Mouse (Mus musculus): ENCODE results near the gene Commd9. TPM values are rescaled to one million over a fixed set of nuclear protein-coding genes. Genes with fewer than 3 reads are reported as not detected.
A peak's percentile ranks its signal among the peaks of the same experiment; 100 is the strongest.

The Commd9 gene
- total RNA-seq (2021): 45.3 and 49.6 TPM in 2 replicates
- long read RNA-seq, transcript Commd9-201 (6 exons, 1,191 nt): major isoform, 44 of 53 reads
- long read RNA-seq, partial matches to known transcripts: 2 of 53 reads
- long read RNA-seq, other reads (novel, unspliced or antisense): 7 of 53 reads

DNA sequence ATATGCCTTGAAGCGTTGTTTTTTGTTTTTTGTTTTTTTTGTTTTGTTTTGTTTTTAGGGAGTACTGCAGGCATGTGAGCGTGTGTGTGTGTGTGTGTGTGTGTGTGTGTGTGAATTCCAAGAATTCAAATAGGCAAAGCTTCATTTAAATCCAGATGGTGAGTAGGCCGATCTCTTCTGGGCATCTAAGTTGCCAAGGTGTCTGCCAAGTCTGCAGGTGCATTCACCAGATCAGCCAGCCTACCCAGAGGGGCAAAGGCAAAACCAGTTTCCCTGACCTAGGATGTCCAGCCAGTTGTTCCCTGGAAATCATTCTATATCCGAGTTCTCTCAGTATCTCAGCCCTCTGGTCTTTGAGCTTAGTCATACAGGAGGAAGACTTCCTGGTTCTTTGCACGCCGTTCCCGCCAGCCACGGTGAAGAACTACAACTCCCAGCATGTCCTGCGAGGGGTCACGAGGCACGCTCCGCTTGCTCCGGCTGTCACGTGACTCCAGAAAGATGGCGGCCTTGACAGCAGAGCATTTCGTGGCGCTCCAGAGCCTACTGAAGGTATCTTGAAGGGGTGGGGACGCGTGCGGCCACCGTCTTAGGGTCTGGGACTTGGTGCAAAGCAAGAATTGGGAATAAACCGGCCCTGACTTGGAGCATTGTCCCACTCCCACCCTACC lies at the start of gene Commd9:
Gene Commd9, plus strand, starts transcription at position 480 of the 671 bp plus-strand sequence.
- peak; percentile 90 for DNase-seq

DNA sequence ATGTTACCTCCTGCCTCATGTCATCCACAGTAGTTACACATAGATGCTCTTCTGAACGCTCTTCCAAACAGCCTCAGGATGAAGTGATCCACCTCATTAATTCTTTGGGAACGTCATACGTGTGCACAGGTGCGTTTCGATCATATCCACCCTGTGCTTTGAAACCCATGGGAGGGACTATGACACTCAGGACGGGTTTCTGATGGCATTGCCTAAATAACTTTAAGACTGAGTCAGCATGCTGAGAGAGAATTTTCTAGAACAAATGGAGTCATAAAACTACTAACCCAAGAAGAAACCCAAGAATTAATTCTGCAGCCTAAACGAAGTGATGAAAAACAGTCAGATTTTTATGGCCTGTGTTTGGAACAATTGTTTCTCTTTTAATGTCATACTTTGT lies 43.3 kb upstream of the Commd9 start:
- no peak for DNase-seq

DNA sequence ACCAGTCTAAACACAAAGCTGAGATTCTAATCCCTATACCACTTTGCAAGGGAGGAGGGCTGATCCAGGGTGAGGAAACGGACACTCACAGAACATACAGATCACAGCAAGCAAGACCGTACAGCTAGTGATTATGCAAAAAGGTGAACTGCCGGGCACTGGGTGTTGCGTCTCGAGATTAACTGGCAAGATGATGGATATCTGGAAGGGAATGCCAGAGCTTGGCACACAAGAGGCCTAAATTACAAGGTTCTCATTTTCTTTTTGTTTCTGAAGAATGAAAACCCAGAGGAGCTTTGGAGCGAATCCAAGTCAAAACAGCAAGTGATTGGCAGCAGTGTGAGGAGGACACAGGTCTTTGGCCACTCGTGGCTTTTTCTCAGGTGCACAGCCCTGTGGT lies 31.3 kb upstream of the Commd9 start:
- no peak for DNase-seq

DNA sequence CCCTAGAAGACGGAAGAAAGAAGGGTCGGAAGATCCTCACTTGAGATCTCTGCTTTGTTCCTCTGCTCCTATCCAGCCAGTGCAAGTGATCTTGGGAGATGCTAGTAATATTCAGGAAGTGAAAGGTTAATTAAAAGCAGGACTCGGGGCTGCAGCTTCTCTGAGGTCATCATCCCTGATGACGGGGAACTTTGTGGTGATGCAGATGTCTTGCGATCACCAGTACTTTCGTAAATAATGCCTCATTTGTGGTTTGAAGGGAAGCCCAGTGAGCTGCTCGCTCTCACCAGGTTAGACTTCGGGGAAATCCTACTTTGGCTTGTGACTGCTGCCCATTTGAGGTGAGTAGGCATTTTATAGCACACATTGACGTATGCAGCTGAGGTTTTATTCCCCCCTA lies 29.9 kb upstream of the Commd9 start:
- DNase-seq: no peak

DNA sequence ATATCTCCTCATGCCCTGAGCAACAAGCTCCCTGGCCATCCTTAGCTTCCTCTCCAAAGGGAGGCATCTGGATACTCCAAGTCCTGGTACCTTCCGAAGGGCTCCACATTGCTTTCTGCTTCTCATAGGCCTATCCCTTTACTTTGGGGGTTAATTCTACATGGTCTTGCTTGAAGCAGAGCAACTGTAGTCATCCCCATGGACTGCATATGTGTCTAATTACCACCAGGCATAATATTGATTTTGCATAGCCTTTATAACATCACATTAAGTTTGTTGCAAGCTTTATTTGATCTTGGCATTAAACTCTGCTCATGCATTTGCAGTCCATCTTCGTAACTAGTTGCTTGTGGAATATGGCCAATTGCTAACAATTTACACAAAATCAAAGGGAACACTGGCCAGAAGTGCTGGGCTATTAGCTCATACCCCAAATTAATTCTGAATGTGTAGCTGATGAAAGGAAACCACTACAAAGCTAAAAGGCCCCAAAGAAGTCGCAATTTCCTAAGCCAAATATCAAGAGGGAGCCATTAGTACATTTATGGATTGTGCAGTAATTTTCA lies 25.0 kb upstream of the Commd9 start:
- DNase-seq: no peak

DNA sequence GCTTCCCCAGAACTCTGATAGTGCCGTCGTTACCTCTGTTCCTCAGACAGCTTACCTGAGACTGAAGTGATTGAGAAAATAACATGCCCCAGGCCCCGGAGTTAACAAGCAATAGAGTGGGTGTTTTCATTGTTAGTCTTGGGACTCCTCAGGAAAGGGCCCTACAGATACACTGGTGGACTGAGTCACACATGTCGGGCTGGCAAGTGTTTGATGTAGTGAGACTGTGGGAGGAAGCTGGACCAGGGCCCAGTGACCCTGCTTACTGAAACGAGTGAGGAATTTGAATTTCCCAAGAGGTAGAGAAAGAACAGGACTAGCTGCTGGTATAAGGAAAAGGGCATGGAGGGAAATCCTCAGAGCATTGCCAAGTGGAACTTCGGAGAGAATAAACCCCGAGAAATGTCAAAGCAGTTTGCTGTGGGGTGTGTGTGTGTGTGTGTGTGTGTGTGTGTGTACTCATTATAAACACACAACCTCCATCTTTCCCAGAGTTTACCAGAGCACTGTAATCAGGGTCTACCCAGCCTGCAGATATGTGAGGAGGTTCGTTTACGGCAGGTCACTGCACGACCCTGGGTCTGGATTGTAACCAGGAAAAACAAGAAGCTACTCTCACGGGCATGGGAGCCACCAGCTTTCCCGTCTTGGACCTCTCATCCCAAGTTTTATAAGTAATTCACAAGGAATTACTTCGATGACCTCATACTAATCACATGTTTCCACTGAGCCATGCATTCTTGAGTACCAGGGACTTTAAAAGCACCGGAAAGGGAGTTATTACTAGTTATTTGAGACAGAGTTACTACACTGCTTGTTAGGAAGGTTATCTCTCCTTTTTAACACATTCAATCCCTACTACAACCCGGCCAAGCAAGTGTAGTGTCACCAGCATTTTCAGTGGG lies 23.6 kb upstream of the Commd9 start:
- peak; percentile 74 for DNase-seq

DNA sequence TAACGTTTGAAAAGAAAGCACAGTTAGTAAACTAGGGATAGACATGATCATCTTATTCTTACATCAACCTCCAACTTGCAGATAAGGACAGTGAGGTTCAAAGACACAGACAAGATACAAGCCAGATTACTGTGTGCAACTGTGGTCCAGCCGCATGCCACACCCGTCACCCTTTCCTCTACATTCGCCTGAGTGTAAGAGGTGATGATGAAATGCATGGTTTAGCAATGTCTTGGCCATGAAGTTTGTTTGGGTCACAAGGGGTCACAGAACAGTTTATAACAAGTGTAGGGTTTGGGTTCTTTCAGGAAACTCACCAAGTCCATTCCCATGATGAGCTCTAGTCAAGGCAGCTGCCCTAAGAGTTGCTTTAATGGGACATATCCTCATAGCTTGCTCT lies 17.4 kb upstream of the Commd9 start:
- DNase-seq: no peak

DNA sequence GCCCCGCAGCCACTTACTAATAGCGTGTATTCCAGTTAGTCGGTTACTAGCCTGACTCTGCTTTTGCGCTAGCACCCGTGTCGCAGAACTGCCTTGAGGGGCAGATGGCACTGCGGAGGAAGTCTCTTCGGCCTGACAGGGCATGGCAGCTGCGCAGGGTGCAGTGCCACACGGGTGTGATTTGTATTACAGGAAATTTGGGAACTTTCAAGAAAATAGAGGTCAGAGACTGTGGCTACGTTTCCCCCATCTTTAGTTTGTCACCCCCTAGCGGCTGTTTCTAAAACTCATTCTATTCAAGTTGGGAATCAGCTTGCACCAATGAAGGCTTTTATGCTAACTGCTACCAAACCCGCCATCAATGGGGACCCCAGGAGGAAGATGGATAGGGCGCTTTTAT lies 14.9 kb upstream of the Commd9 start:
- DNase-seq: no peak

DNA sequence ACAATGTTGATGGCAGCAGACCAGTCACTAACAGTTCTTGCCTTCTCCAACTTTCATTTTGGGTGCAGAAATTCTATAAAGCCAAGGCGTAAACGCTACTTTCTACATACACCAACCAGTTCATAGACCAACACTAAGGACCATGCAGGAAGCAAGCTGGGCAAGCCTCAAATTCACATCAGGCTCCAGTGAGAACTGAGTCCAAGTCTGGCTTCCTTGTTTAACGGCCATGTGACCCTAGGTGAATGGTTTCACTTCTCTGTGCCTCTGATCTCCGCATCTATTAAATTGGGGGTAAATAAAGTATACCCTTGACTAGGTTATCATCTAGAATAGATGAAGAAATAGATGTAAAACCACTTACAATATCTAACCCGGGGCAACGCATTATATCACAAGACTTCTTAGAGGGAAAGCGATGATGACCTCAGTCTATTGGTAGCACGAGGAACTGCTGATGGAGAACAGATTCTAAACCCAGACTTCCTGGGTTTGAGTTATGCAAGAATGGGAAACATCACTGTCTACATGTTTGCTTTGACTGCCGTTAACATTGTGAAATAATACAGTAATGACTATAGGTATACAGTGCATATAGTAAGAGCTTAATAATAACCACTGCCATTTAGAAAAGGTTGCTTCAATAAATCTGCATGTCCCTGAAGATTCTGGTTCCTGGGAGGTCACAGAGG lies 4.4 kb upstream of the Commd9 start:
- no peak for DNase-seq

DNA sequence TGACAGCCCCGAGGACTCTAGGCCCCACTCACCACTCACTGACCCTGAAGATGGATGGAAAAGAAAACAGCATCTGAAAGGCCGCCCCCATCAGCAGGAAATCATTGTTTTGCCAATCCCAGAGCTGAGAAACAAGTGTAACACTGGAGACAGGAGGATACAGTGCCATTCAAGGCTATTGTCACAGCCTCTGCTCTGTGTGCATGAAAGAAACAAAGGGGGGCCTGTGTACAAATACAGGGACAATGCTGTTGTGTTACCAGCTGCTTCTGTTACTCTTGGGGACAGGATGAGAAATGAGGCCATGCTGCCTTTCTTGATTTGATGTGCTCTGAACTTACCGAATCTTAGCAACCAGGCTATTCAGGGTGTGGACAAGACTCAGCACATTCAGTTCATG lies 3.0 kb upstream of the Commd9 start, which contains the start of gene Prr5l:
Gene Prr5l, minus strand, starts transcription at position 30 of the 400 bp plus-strand sequence.
- DNase-seq: no peak

DNA sequence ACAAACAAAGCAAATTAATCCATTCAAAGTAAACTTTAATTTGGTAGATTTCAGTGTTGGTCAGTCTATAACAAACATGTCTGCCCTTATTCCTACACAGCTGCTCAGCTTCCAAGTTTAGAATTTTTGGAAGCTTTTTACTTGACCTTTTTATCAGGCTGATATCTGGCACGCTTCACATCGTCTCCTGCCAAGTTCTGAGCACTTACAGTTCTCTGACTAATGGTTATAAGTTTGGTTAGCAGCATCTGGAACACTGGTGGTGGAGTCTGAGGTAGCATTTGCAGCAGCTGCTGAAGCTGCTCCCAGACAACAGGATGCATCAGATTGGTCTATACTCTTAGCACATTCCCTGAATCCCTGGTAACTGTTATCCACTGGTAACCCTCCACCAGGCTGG lies 1.8 kb upstream of the Commd9 start:
- DNase-seq: peak; percentile 65

DNA sequence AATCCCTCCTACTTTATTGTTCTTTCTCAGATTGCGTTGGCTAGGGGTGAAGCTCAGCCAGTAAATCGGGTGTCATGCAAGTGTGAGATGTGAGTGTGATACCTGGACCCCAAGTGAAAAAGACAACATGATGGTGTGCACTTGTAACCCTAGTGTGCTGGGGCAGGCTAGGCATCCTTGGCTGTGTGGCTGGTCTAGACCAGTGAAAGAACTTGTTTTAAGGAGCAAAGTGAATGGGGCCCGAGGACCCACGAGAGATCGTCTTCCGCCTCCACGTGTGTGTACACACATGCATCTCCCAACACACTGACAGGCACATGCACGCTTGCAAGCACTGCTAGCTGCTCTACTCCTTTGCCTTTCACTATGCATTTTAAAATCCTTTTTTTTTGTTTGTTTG lies 2.8 kb downstream of the Commd9 start:
- no peak for DNase-seq

DNA sequence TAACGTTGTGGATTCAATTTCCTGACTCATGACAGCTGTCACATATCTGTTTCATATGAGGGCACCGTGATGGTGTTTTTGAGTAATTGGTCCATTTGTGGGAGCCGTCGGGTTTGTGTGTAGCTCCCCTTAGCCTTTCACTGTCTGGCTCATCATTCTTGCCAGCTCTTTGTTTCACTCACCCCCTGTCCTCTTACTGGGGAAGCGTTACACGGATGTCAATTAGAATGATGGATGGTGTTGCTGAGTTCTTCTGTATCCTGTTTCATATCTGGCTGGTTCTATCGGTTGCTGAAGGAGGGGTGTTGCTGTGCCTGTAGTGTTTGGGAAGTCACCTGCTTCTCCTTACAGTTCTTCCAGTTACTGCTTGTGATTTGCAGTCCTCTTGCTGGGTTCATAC lies 5.1 kb downstream of the Commd9 start:
- DNase-seq: no peak

DNA sequence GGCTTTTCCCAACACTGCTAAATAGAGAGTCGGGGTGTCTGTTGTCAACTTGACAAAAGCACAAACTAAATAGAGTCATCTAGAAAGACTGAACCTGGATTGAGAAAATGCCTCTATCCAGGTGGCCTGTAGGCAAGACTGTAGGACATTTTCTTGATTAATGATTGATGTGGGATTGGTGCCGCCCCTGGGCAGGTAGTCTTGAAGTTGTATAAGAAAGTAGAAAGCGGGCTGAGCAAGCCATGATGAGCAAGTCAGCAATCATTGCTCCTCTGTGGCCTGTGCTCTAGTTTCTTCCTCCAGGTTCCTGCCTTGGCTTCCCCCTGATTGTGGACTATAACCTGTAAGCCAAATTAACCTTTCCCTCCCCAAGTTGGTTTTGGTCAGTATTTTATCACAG lies 8.1 kb downstream of the Commd9 start:
- DNase-seq: no peak

DNA sequence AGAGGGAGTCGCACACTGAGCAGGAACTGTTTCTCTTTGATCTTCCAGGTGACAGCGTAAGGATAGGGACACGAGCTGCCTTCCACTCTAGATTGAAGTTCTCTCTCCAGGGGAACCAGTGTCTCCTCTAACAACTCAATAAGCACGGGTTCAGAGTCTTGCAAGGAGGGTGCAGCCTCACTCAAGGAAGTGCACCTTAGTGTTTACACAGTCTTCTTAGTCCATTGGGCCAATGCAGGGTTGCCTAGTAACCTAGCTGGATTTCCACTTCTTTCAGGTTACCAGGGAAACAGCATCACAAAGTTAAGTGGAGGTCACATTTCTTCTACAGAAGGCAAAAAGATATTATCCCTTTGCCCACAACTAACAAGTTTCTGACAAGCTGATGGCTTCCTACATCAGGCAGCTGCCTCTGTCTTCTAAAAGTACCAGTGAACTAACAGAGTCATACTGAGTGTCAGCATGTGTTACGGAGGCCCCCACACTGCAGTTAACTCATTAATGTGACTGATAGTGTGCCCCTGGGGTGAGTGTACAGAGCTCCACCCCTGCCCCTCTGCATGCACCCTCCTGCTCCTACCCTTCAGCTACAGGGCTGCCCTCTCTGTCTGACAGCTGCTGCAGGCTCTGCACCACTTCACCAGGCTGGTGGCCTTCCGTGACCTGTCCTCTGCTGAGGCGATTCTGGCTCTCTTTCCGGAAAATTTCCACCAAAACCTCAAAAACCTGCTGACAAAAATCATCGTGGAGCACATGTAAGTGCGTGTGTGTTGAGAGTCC lies 10.6 kb downstream of the Commd9 start:
- DNase-seq: no peak

DNA sequence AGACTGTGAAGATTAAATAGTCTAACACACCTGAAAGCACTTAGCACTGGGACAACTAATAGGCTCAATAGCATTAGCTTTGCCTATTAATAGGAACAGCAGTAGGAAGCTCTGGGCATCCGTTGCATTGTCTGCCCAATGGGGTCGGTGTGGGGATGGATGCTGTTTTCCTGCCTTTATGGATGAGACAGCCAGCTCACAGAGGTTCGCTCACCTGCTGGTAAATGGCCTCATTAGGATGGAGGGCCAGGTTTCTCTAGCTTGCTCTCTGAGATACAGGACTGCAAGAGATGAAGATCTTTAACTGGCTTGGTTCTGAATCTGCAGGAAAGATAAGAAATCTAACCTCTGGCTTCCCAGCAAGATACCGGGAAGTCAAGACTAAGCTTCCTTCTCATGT lies 16.1 kb downstream of the Commd9 start:
- DNase-seq: no peak

DNA sequence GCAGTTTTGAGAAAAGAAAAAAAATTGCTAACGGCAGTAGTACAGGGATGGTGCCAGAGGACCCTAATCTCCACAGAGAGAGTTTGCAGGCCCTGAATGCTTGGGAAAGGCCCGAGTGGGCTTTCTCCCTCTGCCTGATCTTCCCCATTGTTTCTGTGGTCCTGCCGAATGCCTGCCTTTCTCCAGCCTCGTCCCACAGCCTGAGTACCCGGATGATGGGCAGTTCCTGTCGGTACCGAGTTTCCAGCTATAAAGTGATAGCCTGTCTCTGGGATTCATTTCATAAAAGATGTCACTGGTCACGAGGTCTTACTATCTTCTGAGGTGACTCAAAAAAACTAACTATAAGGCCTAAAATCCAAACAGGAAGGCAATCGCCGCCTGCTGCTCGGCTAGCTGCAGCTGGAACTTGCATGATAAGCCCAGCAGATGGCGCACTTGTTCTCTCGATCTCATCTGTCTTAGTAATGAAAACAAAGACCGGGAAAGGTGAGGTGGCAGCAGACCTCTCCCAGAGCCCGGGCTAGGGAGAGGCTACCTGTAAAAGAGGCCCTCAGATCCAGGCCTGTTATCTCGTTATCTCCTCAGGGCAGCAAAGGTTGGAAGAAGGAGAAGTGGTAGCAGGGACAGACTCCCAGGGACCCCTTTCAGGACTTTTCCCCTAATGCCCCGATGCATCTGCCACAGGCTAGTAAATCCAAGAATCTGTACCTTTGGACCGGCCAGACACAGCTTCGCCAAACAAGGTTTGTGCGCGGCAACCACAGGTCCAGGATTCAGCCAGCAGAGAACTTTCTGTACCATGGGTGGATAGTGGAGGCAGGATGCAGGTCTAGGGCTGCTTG lies 19.7 kb downstream of the Commd9 start:
- peak; percentile 77 for DNase-seq

DNA sequence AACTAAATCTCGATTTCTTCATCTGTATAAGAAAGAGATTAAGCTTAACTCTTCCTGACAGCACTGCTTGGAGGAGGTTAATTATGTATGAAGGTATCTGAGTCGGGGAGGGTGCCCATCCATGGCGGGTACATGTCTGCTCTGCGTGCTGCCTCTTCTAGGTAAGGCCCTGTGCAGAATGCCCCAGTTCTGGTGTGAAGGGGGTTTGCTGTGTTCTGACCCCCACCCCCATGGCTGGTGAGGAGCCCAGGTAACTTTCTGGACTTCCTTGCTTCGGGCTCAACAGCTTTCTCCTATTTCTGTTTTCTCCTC lies 20.3 kb downstream of the Commd9 start:
- DNase-seq: no peak

DNA sequence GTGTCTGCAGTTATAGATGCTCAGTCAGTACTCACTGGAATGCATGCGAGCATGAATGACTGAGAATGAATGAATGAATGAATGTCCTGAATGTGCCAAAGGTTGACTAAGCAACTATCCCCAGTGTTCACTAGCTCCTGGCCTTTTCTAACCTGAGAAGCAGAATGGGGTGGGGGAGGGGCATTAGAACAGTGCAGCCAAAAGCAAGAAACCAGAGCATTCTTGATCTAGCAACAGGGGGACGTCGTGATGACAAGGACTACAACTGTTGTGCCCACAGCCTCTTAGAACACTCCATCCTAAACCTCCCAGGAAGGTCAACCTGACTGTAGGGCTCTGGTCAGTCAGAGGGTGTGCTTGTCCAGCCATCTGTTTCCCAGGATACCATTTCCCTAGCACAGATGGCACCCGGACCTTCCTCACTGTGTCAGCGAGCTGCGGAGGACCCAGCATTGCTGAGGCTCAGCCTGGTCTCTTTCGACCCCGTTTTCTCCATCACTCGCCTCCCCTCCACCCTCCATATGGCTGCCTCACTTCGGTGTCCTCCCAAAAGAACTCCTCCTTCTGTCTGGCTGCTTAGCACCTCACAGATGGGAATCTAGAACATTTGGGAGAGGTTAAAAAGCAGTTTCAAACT lies 21.5 kb downstream of the Commd9 start:
- DNase-seq: no peak

DNA sequence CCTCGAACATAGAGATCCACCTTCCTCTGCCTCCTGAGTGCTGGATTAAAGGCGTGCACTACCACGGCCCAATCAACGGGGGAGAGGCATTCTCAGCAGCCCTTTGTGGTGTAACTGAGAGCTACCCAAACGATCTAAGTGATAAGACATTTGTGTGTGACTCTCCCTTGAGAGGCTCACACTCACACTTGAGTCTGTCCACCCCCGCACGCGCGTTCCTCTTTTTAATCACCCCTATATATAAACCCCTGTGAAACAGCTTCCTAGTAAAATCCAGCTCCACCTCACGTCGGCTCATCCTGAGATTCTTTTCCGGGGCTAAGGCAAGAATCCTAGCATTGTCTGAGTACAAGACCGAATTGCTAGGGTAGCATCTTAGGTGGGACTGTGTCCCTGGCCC lies 22.7 kb downstream of the Commd9 start:
- no peak for DNase-seq
